Mouse (Mus musculus) cerebellum, adult 2 months (tissue): ENCODE measurements around the gene Hes7.

Source experiments
- CTCF ChIP-seq: fragments of 200-500 bp; IDR thresholded peaks from 2 replicates; pipeline ENCODE4 v1.5.1; 2011; ENCODE audit warnings: low read depth, mild to moderate bottlenecking, control low read depth, low read length, moderate library complexity, borderline replicate concordance; ENCODE audit not compliant: insufficient read depth
- POLR2A ChIP-seq: fragments of 200-500 bp; IDR thresholded peaks from 2 replicates; pipeline ENCODE4 v1.6.1; 2011; ENCODE audit warnings: low read length, control low read depth, borderline replicate concordance; ENCODE audit not compliant: insufficient read depth

- TF ChIP-seq CTCF (no peak), POLR2A (no peak)
Measured at GRCm38 (mm10) chr11:69106299-69106698, 13.9 kb upstream of the Hes7 start.
